Mouse (Mus musculus) layer of hippocampus, adult 2 months (tissue): ENCODE measurements at regions not wholly inside any gene's neighbourhood (a gene's known extent, or its start where the extent isn't known, plus 50 kb on each side); places are given as distances from the start of the nearest gene placed in this dataset.

Source experiments
- DNase-seq, 2 experiments: peaks; one replicate each; pipeline ENCODE4 v3.0.0; 2022; ENCODE audit warnings: low spot score in 2 of 2
- H3K27ac ChIP-seq: fragments of 200-600 bp; 2 replicates; pipeline ENCODE4 v1.8.1; 2022
- H3K4me3 ChIP-seq: fragments of 200-600 bp; 2 replicates; pipeline ENCODE4 v1.8.1; 2022; ENCODE audit warnings: mild to moderate bottlenecking
- CTCF ChIP-seq: fragments of 200-600 bp; conservative IDR thresholded peaks from 2 replicates; pipeline ENCODE4 v1.8.1; 2022; ENCODE audit warnings: antibody characterized with exemption, mild to moderate bottlenecking, moderate library complexity

DNA sequence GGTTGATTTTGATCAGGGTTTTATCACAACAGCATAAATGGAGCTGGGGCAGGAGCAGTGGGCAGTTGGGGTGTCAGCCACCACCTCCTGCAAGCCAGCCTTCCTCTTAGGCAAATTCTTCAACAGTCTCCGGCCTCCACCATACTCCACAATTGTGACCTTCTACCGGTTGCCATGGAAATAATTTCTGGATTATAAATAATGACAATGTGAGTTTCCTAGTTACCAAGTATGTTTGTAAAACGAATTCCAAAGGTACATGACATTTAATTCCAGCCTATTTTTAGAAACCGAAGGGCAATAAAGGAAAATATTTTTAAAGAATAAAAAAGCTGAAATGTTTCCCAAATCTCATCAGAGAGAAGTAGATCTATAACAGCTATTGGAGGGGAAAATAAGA is 222.5 kb downstream of the Irs2 start:
- no peak for TF ChIP-seq CTCF
- H3K4me3 ChIP-seq = no peak overlapping the region
- 0 out of 2 replicates have a peak overlapping the region, but pooled peaks have one; percentile 53 for H3K27ac ChIP-seq
- no peak for DNase-seq

DNA sequence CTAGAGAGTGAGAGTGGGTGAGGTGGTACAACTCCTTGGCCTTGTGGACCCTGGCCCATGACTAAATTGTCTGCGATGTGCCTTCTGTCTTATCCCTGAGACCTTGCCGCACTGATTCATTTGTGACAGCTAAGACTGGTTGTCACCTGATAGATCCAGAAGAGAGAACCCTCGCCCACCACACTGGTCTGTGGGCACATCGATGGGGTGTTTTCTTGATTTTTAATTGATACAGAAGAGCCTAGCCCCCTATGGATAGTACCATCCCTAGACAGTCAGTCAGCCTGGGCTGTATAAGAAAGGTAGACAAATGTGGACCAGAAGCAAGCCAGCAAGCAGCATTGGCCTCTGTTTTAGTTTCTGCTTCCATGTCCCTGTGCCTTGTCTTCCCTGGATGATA is 222.9 kb downstream of the Irs2 start:
- DNase-seq = no peak
- H3K4me3 ChIP-seq = no peak overlapping the region
- H3K27ac ChIP-seq = 0 out of 2 replicates have a peak overlapping the region, but pooled peaks have one; percentile 32
- TF ChIP-seq CTCF = no peak

GRCm38 (mm10) chr8:10784481-10784880 is 223.8 kb downstream of the Irs2 start:
- TF ChIP-seq CTCF = no peak
- Histone ChIP-seq H3K4me3 (no peak overlapping the region), H3K27ac (no peak overlapping the region)
- no peak for DNase-seq

- no peak for DNase-seq
- no peak for TF ChIP-seq CTCF
- no peak overlapping the region for H3K27ac ChIP-seq
- H3K4me3 ChIP-seq = no peak overlapping the region
These were observed 226.4 kb downstream of the Irs2 start for GRCm38 (mm10) chr8:10781860-10782259.

DNA sequence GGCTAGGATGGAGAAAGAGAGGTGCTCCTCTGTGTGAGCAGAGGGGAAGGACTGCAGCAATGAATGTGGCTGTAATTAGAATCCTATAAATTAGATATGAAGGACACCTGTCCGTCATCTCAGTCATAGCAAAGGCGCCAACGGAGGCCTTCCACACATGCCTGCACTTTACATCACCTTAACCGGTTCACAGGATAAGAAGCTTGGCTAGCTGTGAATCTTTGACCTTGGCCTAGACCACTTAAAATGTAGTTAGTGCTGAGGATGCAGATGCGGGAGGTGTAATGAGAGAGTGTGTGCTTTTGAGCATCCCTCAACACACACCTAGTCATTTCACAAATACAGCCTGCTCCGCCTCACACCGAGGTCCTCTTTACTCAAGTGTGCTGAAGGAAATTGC is 228.6 kb downstream of the Irs2 start:
- TF ChIP-seq CTCF = no peak
- Histone ChIP-seq H3K4me3 (no peak overlapping the region), H3K27ac (no peak overlapping the region)
- DNase-seq = no peak

DNA sequence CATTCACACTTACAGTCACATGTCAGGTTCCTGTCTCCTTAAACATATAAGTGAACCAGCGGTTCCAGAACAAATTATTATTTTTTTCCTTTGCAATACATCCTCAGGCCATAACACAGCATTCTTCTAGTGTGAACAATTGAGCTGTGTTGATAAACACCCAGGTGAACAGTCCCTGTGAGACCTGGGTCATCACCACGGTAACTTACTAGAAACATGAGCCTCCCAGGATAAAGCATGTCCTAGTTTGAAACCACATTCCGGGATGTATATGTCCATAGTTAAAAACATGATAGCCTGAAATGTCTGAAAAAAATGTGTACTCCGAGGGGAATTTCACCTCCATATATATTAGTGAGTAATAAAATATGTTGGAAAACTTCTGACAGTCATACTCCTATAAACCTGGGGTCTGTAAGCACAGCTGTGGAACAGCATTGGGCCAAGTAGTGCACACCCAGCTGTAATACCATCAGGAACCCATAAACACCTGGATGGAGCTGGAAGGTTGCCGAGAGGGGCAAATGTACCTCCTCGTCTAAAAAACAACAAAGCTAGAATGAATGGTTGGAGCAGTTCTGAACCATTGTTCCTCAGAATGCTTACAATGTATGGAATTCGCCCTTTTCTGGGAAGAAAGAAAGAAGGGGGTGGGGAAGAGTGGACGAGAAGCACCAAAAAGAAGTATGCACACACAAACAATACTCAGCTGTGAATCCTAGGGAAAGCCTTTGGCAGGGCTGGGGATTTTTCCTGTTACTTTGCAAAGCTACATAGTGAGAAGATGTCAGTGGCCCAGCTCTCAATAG is 232.9 kb downstream of the Irs2 start:
- Histone ChIP-seq H3K27ac (no peak overlapping the region), H3K4me3 (no peak overlapping the region)
- DNase-seq = no peak
- TF ChIP-seq CTCF = no peak

DNA sequence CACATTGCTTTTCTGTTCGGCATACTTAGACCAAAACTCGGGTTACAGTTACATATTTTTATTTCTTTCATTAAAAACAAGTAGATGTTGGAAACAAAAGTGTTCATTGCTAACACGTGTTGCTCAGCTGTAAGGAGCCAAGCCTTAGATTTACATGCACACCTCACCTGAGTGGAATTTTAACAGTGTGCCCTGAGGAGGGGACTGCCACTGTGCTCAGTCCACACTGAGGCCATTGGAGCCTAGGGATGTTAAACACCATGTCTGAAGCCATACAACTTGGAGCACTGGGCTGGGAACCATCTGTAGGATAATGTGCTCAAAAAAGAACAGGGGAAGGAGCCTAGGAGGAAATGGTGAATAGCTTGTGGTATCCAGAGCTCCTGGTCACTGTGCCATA is 233.5 kb downstream of the Irs2 start:
- Histone ChIP-seq H3K4me3 (no peak overlapping the region), H3K27ac (no peak overlapping the region)
- no peak for TF ChIP-seq CTCF
- DNase-seq = no peak

DNA sequence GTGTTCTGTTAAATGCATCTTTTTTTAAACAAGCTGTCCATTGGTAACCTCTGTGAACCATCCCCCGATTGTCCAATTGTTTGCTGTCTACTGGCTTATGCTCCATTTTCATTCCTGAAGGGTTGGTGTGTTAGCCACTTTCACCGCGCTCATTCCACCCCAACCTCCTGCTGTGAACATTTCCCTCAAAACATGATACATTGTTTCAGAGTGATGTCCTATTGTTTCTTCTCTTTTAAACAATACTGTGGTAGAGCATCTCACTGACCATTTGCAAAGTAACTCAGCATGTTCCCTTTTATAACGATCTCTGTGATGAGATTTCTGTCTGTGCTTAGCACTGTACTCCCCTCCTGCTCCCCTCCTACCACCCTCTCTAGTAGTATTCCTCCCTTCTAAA is 240.1 kb downstream of the Irs2 start:
- DNase-seq = no peak
- Histone ChIP-seq H3K27ac (no peak overlapping the region), H3K4me3 (no peak overlapping the region)
- no peak for TF ChIP-seq CTCF

- no peak overlapping the region for H3K4me3 ChIP-seq
- H3K27ac ChIP-seq = no peak overlapping the region
- TF ChIP-seq CTCF = no peak
- DNase-seq = no peak
These were observed 244.4 kb downstream of the Irs2 start for GRCm38 (mm10) chr8:10763907-10764306.

DNA sequence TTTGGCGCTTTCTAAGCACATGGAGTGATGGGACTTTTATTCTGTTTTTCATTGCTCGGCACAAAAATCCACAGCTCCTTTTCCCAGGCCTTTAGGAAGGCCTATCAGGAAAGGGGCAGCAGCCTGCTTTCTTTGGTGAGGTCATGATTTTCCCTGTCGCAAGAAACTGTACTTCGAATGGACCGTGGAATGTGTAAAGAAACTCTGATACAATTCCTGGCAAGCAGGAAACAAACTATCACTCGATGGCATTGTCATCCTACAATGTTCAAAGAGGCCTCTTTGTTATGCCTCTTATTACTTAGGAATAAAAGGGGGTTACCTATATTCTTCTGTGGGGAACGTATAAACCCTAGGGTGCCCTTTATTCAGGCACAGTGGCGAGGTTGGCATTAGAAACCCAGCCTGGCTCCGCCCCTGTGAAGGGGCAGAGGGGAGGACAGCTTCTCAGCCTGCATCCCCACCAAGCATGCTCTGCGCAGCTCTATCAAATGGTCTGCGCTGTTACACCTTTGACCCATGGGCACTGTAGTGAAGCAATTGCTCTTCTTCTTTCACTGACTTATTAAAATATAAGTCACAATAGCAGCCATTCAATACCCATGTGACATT is 246.5 kb downstream of the Irs2 start:
- TF ChIP-seq CTCF = no peak
- no peak overlapping the region for H3K27ac ChIP-seq
- no peak overlapping the region for H3K4me3 ChIP-seq
- DNase-seq = no peak

GRCm38 (mm10) chr8:10760851-10761693 is 247.2 kb downstream of the Irs2 start:
- Histone ChIP-seq H3K27ac (peak overlapping the region; percentile 36; the same call in 1 of the 2 replicates), H3K4me3 (no peak overlapping the region)
- DNase-seq = peak; percentile 26 to 44
- TF ChIP-seq CTCF = no peak

GRCm38 (mm10) chr8:10760231-10760630 is 248.0 kb downstream of the Irs2 start:
- no peak for TF ChIP-seq CTCF
- Histone ChIP-seq H3K4me3 (no peak overlapping the region), H3K27ac (no peak overlapping the region)
- no peak for DNase-seq

DNA sequence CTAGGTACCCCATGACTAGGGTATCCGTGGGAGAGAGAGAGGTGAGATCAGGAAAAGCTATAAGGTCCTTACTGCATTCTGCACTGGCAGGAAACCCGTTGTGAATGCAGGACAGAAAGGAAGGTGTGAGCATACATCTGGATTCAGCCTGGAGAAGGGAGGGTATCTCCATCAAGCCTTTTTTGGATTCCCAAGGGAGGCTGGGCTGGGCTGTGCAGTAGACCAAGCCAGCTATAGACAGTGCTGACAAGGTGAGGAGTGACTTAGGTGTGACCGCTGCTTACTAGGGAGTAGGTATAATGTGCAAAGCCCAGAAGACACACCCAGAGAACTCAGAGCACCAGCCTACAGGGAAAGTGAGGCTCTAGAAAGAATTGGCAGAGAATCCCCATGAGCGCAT is 250.1 kb downstream of the Irs2 start:
- Histone ChIP-seq H3K4me3 (no peak overlapping the region), H3K27ac (no peak overlapping the region)
- no peak for DNase-seq
- TF ChIP-seq CTCF = no peak
